In genomic region chr19:58908018-58908417, GRCm38 (mm10) we compare ENCODE assay signal across 14 mouse cellular contexts. TPM values are rescaled to one million over a fixed set of nuclear protein-coding genes. Genes with fewer than 3 reads are reported as not detected.
"Had no signal": no experiment of that assay in that cellular context is flagged by ENCODE, and none has a peak within 500 bp of the region (broad histone marks: within the 10 kb centered on the region; RNA-seq: fewer than 3 reads in every experiment).

No protein-coding gene starts in this region.

- H3K27ac ChIP-seq: left cerebral cortex, adult 2 months; limb, embryonic 15.5 days; liver, embryonic 12.5 days; lung, embryonic 15.5 days; midbrain, embryonic 12.5 days; neural tube, embryonic 15.5 days had no signal

- DNase-seq: kidney, adult 9 months; lung, postnatal 4 days; right cerebral cortex, adult 18-20 months; thymus, adult 2 months; thymus, postnatal 4 days had no signal

- H3K27me3 ChIP-seq: lung, embryonic 15.5 days had no signal

- H3K9me3 ChIP-seq: limb, embryonic 15.5 days; liver, embryonic 12.5 days; lung, embryonic 15.5 days; midbrain, embryonic 12.5 days; neural tube, embryonic 15.5 days had no signal

- H3K36me3 ChIP-seq: limb, embryonic 15.5 days; liver, embryonic 12.5 days; lung, embryonic 15.5 days; midbrain, embryonic 12.5 days; neural tube, embryonic 15.5 days had no signal

- H3K4me2 ChIP-seq: limb, embryonic 15.5 days; liver, embryonic 12.5 days; lung, embryonic 15.5 days; midbrain, embryonic 12.5 days; neural tube, embryonic 15.5 days had no signal

- ATAC-seq: intestine, postnatal 0 days; liver, embryonic 12.5 days; midbrain, embryonic 16.5 days had no signal

- H3K4me3 ChIP-seq: left cerebral cortex, adult 2 months; limb, embryonic 15.5 days; liver, embryonic 12.5 days; lung, embryonic 15.5 days; midbrain, embryonic 12.5 days; neural tube, embryonic 15.5 days had no signal

- H3K9ac ChIP-seq: limb, embryonic 15.5 days; liver, embryonic 12.5 days; lung, embryonic 15.5 days; midbrain, embryonic 12.5 days; neural tube, embryonic 15.5 days had no signal

RNA-seq across cellular contexts. Expression of gene Eno4, which starts 35.2 kb away (rescaled TPM):
- total RNA-seq: megakaryocyte, adult 5-6 weeks had no signal
